Mouse (Mus musculus) forebrain, embryonic 13.5 days (tissue): Measurements from ENCODE around the gene Ier3. TPM values are rescaled to one million over a fixed set of nuclear protein-coding genes. Genes with fewer than 3 reads are reported as not detected.

Experiments used
- ATAC-seq: fragments of 200-750 bp; cut with Nextera tagmentation; 2 replicates; pipeline ENCODE4 v1.8.0; 2017
- H3K27ac ChIP-seq: fragments of 300-500 bp; sonication (generic); 2 replicates; pipeline ENCODE4 v1.5.1; 2015; ENCODE audit warnings: inconsistent platforms, mild to moderate bottlenecking, moderate library complexity
- H3K27me3 ChIP-seq: fragments of 300-500 bp; sonication (generic); 2 replicates; pipeline ENCODE4 v1.6.1; 2015; ENCODE audit warnings: mild to moderate bottlenecking, inconsistent platforms
- H3K36me3 ChIP-seq: fragments of 300-500 bp; sonication (generic); 2 replicates; pipeline ENCODE4 v1.6.1; 2015; ENCODE audit warnings: mild to moderate bottlenecking, inconsistent platforms; ENCODE audit not compliant: poor library complexity, severe bottlenecking
- H3K4me1 ChIP-seq: fragments of 300-500 bp; sonication (generic); 2 replicates; pipeline ENCODE4 v1.6.1; 2015; ENCODE audit warnings: inconsistent platforms
- H3K4me2 ChIP-seq: fragments of 300-500 bp; sonication (generic); 2 replicates; pipeline ENCODE4 v1.6.1; 2015; ENCODE audit warnings: inconsistent platforms, mild to moderate bottlenecking, moderate library complexity
- H3K4me3 ChIP-seq: fragments of 300-500 bp; sonication (generic); 2 replicates; pipeline ENCODE4 v1.5.1; 2015; ENCODE audit warnings: mild to moderate bottlenecking, inconsistent platforms
- H3K9ac ChIP-seq: fragments of 300-500 bp; sonication (generic); 2 replicates; pipeline ENCODE4 v1.6.1; 2015; ENCODE audit warnings: mild to moderate bottlenecking, inconsistent platforms
- H3K9me3 ChIP-seq: fragments of 300-500 bp; sonication (generic); replicated peaks from 2 replicates; pipeline ENCODE4 v1.6.1; 2016; ENCODE audit warnings: inconsistent platforms
- WGBS: fragments of 180-500 bp; shearing (Covaris S2); methylation state at CpG from one replicate; pipeline ENCODE4 v1.1.7; 2015; 5-methylcytosine and 5-hydroxymethylcytosine counted together
- polyA plus RNA-seq: library from polyadenylated mRNA; unstranded; fragments of >200 nt; fragmentation: Nextera tagmentation; extraction: Ambion mirVana; gene quantifications from 2 replicates; pipeline ENCODE4 v1.2.1, GENCODE M21; 2015

The Ier3 gene
- polyA plus RNA-seq, 1 experiment from 2014 or later, result 5.2 TPM

- Histone ChIP-seq H3K36me3 (peaks cover 22% of the 10 kb centered on the region), H3K9me3 (no peaks in the 10 kb centered on the region), H3K27me3 (no peaks in the 10 kb centered on the region), H3K4me2 (peak within 1 kb of the TSS; percentile 66), H3K27ac (peak within 1 kb of the TSS; percentile 94), H3K4me1 (peaks cover 29% of the 10 kb centered on the region), H3K9ac (peak within 1 kb of the TSS; percentile 77), H3K4me3 (peak within 1 kb of the TSS; percentile 71)
- peak; percentile 94 for ATAC-seq
- WGBS, result under 1% methylated on average over 47 of the region's 47 CpGs
Observed at GRCm38 (mm10) chr17:35861198-35861857, 39.8 kb downstream of the Ier3 start, which contains the start of gene Nrm. Gene Nrm, plus strand, starts transcription at chr17:35861318.

- Histone ChIP-seq H3K4me3 (peak overlapping the region; percentile 77), H3K4me1 (peaks cover 62% of the 10 kb centered on the region), H3K9me3 (no peaks in the 10 kb centered on the region), H3K9ac (peak overlapping the region; percentile 91), H3K27me3 (no peaks in the 10 kb centered on the region), H3K4me2 (peak overlapping the region; percentile 100), H3K27ac (peak overlapping the region; percentile 99), H3K36me3 (0 out of 2 replicates have a peak, but pooled peaks cover 5% of the 10 kb centered on the region)
- no peak for ATAC-seq
- WGBS, result 22% methylated on average over 10 of the region's 10 CpGs
Observed at GRCm38 (mm10) chr17:35864832-35865353, 43.4 kb downstream of the Ier3 start.

- H3K4me2 ChIP-seq, result peak within 1 kb of the TSS; percentile 100
- peaks cover 66% of the 10 kb centered on the region for H3K4me1 ChIP-seq
- peak within 1 kb of the TSS; percentile 99 for H3K27ac ChIP-seq
- H3K9ac ChIP-seq, result peak within 1 kb of the TSS; percentile 91
- H3K9me3 ChIP-seq, result no peaks in the 10 kb centered on the region
- no peaks in the 10 kb centered on the region for H3K27me3 ChIP-seq
- H3K4me3 ChIP-seq, result peak within 1 kb of the TSS; percentile 77
- H3K36me3 ChIP-seq, result peaks cover 8% of the 10 kb centered on the region
- WGBS, result under 1% methylated on average over 47 of the region's 48 CpGs
- ATAC-seq, result peak; percentile 61
Observed at GRCm38 (mm10) chr17:35865481-35866280, 44.2 kb downstream of the Ier3 start, which contains the start of gene Ppp1r18. Gene Ppp1r18, plus strand, starts transcription at chr17:35865593.

GRCm38 (mm10) chr17:35866281-35866831, 44.9 kb downstream of the Ier3 start:
- ATAC-seq, result peak; percentile 56
- whole genome bisulfite sequencing, result under 1% methylated on average over 36 of the region's 38 CpGs
- peak overlapping the region; percentile 77 for H3K4me3 ChIP-seq
- no peaks in the 10 kb centered on the region for H3K27me3 ChIP-seq
- H3K36me3 ChIP-seq, result peaks cover 15% of the 10 kb centered on the region
- peak overlapping the region; percentile 100 for H3K4me2 ChIP-seq
- H3K9ac ChIP-seq, result peak overlapping the region; percentile 91
- H3K9me3 ChIP-seq, result peaks cover 4% of the 10 kb centered on the region; the same call in 1 of the 2 replicates
- H3K4me1 ChIP-seq, result peaks cover 70% of the 10 kb centered on the region
- H3K27ac ChIP-seq, result peak overlapping the region; percentile 99

- H3K27me3 ChIP-seq, result no peaks in the 10 kb centered on the region
- peaks cover 70% of the 10 kb centered on the region for H3K4me1 ChIP-seq
- peaks cover 4% of the 10 kb centered on the region; the same call in 1 of the 2 replicates for H3K9me3 ChIP-seq
- peak overlapping the region; percentile 100 for H3K4me2 ChIP-seq
- H3K9ac ChIP-seq, result peak overlapping the region; percentile 91
- no peak for ATAC-seq
- peak overlapping the region; percentile 77 for H3K4me3 ChIP-seq
- H3K27ac ChIP-seq, result peak overlapping the region; percentile 99
- 10% methylated on average over 26 of the region's 26 CpGs for WGBS
- H3K36me3 ChIP-seq, result peaks cover 17% of the 10 kb centered on the region
Observed at GRCm38 (mm10) chr17:35866911-35867890, 45.7 kb downstream of the Ier3 start.

- Histone ChIP-seq H3K36me3 (peaks cover 21% of the 10 kb centered on the region), H3K4me3 (peak overlapping the region; percentile 77), H3K4me1 (peaks cover 78% of the 10 kb centered on the region), H3K9me3 (peaks cover 4% of the 10 kb centered on the region; the same call in 1 of the 2 replicates), H3K27me3 (no peaks in the 10 kb centered on the region), H3K4me2 (peak overlapping the region; percentile 100), H3K9ac (peak overlapping the region; percentile 91), H3K27ac (peak overlapping the region; percentile 99)
- 39% methylated on average over 17 of the region's 17 CpGs for WGBS
- no peak for ATAC-seq
Observed at GRCm38 (mm10) chr17:35868165-35868820, 46.8 kb downstream of the Ier3 start.

GRCm38 (mm10) chr17:35868961-35869345, 47.5 kb downstream of the Ier3 start:
- ATAC-seq, result no peak
- peak overlapping the region; percentile 25 for H3K27ac ChIP-seq
- H3K27me3 ChIP-seq, result no peaks in the 10 kb centered on the region
- peaks cover 27% of the 10 kb centered on the region for H3K36me3 ChIP-seq
- H3K4me1 ChIP-seq, result peaks cover 80% of the 10 kb centered on the region
- peak overlapping the region; percentile 91 for H3K9ac ChIP-seq
- peak overlapping the region; percentile 100 for H3K4me2 ChIP-seq
- WGBS, result 4% methylated on average over 7 of the region's 7 CpGs
- peaks cover 4% of the 10 kb centered on the region; the same call in 1 of the 2 replicates for H3K9me3 ChIP-seq
- H3K4me3 ChIP-seq, result peak overlapping the region; percentile 77

- ATAC-seq, result no peak
- Histone ChIP-seq H3K27me3 (no peaks in the 10 kb centered on the region), H3K9me3 (peaks cover 4% of the 10 kb centered on the region; the same call in 1 of the 2 replicates), H3K36me3 (peaks cover 32% of the 10 kb centered on the region), H3K4me1 (peaks cover 77% of the 10 kb centered on the region), H3K27ac (peak overlapping the region; percentile 25), H3K9ac (peak overlapping the region; percentile 91), H3K4me3 (peak overlapping the region; percentile 77), H3K4me2 (peak overlapping the region; percentile 100)
- WGBS, result 7% methylated on average over 7 of the region's 7 CpGs
Observed at GRCm38 (mm10) chr17:35869346-35870067, 48.0 kb downstream of the Ier3 start.

GRCm38 (mm10) chr17:35870151-35870883, 48.8 kb downstream of the Ier3 start:
- peak overlapping the region; percentile 77 for H3K4me3 ChIP-seq
- H3K36me3 ChIP-seq, result peaks cover 40% of the 10 kb centered on the region
- no peaks in the 10 kb centered on the region for H3K27me3 ChIP-seq
- 77% methylated on average over 9 of the region's 9 CpGs for WGBS
- peaks cover 69% of the 10 kb centered on the region for H3K4me1 ChIP-seq
- H3K9ac ChIP-seq, result peak overlapping the region; percentile 91
- peak overlapping the region; percentile 100 for H3K4me2 ChIP-seq
- peaks cover 4% of the 10 kb centered on the region; the same call in 1 of the 2 replicates for H3K9me3 ChIP-seq
- ATAC-seq, result no peak
- H3K27ac ChIP-seq, result peak overlapping the region; percentile 21; the same call in 1 of the 2 replicates
